Mouse (Mus musculus) ES-E14 (cell line): ENCODE data around the gene Rasgrf2. TPM values are rescaled to one million over a fixed set of nuclear protein-coding genes. Genes with fewer than 3 reads are reported as not detected.

Experiments
- DNase-seq: peaks from one replicate; pipeline ENCODE4 v3.0.0-alpha.2; 2013; ENCODE audit warnings: low read depth, low spot score
- H3K27ac ChIP-seq: 2 replicates; pipeline ENCODE4 v1.5.1; 2012; ENCODE audit warnings: low read depth, mild to moderate bottlenecking, low read length, moderate library complexity, mixed read lengths; ENCODE audit not compliant: poor library complexity, insufficient read depth, severe bottlenecking
- H3K36me3 ChIP-seq: 2 replicates; pipeline ENCODE4 v1.6.1; 2012; ENCODE audit warnings: mild to moderate bottlenecking, low read length, moderate library complexity, mixed read lengths; ENCODE audit not compliant: control insufficient read depth, poor library complexity, insufficient read depth, severe bottlenecking
- H3K4me1 ChIP-seq, 2 experiments: fragments of 150-350 bp in 1 of 2; sonication (generic) in 1 of 2; 2 replicates each; pipeline ENCODE4 v1.6.1; 2012; ENCODE audit warnings: low read length in 2 of 2, mild to moderate bottlenecking in 1 of 2, mixed read lengths in 1 of 2; ENCODE audit not compliant: control insufficient read depth in 2 of 2, insufficient read depth in 2 of 2, poor library complexity in 1 of 2
- H3K4me3 ChIP-seq, 2 experiments: fragments of 150-350 bp in 1 of 2; sonication (generic) in 1 of 2; 2 replicates each; pipeline ENCODE4 v1.5.1; 2012; ENCODE audit warnings: low read length in 2 of 2, low read depth in 1 of 2, mild to moderate bottlenecking in 1 of 2, mixed read lengths in 1 of 2; ENCODE audit not compliant: insufficient read depth in 1 of 2, poor library complexity in 1 of 2, severe bottlenecking in 1 of 2
- H3K9ac ChIP-seq: 2 replicates; pipeline ENCODE4 v1.6.1; 2012; ENCODE audit warnings: low read depth, mild to moderate bottlenecking, low read length, mixed read lengths; ENCODE audit not compliant: poor library complexity, insufficient read depth, severe bottlenecking
- H3K9me3 ChIP-seq: fragments of 150-350 bp; sonication (generic); 2 replicates; pipeline ENCODE4 v1.6.1; 2012; ENCODE audit warnings: low read depth, mild to moderate bottlenecking, low read length; ENCODE audit not compliant: control insufficient read depth, insufficient read depth
- CHD2 ChIP-seq: IDR thresholded peaks from 2 replicates; pipeline ENCODE4 v1.6.1; 2014; ENCODE audit warnings: mild to moderate bottlenecking, low read depth, low read length, inconsistent platforms
- HCFC1 ChIP-seq: IDR thresholded peaks from 2 replicates; pipeline ENCODE4 v1.6.1; 2012; ENCODE audit warnings: low read length, inconsistent platforms, borderline replicate concordance; ENCODE audit not compliant: insufficient read depth
- MAFK ChIP-seq: IDR thresholded peaks from 2 replicates; pipeline ENCODE4 v1.6.1; 2014; ENCODE audit warnings: mild to moderate bottlenecking, low read depth, low read length, inconsistent platforms; ENCODE audit not compliant: insufficient read depth
- ZC3H11A ChIP-seq: IDR thresholded peaks from 2 replicates; pipeline ENCODE4 v1.6.1; 2012; ENCODE audit warnings: low read depth, mild to moderate bottlenecking, inconsistent platforms, low read length, borderline replicate concordance
- ZNF384 ChIP-seq: IDR thresholded peaks from 2 replicates; pipeline ENCODE4 v1.6.1; 2012; ENCODE audit warnings: low read depth, low read length, inconsistent platforms
- in situ Hi-C, 2 experiments: fragments of 600-800 bp; cut with MboI; formaldehyde crosslinking; loops; one replicate each; pipeline ENCODE4 v1.15.1; 2025; ENCODE audit warnings: low sequenced_read_pairs in 2 of 2, inconsistent platforms in 1 of 2; ENCODE audit not compliant: unreplicated experiment in 2 of 2
- total RNA-seq: library from RNA; depleted of rRNA; stranded (reverse); fragments of 300-350 nt; gene quantifications from 2 replicates; pipeline ENCODE4 v1.2.3, GENCODE M21; 2012

Gene Rasgrf2
- total RNA-seq, 1 experiment = 0.40 TPM

DNA sequence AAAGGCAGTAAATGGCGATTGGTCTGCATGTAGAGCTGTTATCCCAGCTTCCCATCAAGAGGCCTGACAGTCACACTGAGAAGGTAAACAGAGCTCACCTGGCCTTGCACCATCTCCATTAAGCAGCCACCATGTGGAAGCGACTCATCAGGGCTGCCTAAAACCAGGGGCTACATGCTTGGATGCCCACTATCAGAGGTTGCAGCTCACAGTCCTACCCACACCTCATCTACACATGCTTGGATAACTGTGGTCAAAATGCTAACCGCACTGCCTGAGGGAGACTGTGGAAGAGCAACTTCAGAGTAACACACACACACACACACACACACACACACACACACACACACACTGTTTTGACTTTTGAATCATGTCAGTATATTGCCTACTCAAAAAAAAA, 101.8 kb downstream of the Rasgrf2 start:
- H3K9me3 ChIP-seq = no peaks in the 10 kb centered on the region
- H3K9ac ChIP-seq = no peak overlapping the region
- H3K4me3 ChIP-seq = no peak overlapping the region
- no peak for TF ChIP-seq ZC3H11A
- no peak for TF ChIP-seq HCFC1
- TF ChIP-seq MAFK = no peak
- TF ChIP-seq CHD2 = no peak
- TF ChIP-seq ZNF384 = no peak
- in situ Hi-C loops = no loop called here
- no peak for DNase-seq
- no peaks in the 10 kb centered on the region for H3K36me3 ChIP-seq
- H3K4me1 ChIP-seq = no peaks in the 10 kb centered on the region
- no peak overlapping the region for H3K27ac ChIP-seq

DNA sequence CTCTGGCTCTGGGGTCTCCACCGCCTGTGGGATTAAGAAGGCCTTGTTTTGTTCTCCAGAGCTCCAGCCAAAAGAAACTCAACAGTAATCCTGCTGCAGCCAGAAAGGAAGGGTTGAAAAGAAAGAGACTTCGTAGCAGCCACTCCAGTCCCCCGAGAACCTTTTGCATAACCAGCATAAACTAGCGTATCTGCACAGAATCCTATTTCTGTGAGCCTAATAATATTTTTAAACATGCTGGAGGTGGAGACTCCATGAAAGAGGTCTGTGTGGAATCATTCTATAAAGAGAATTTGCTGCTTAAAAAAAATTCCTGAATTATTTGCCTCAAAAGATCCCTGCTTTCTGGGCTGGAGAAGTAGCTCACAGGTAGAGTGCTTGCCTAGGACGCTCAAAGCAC, 103.5 kb downstream of the Rasgrf2 start:
- Histone ChIP-seq H3K4me3 (no peak overlapping the region), H3K4me1 (no peaks in the 10 kb centered on the region), H3K9me3 (no peaks in the 10 kb centered on the region), H3K27ac (no peak overlapping the region), H3K9ac (no peak overlapping the region), H3K36me3 (no peaks in the 10 kb centered on the region)
- in situ Hi-C loops = no loop called here
- TF ChIP-seq ZC3H11A (no peak), ZNF384 (no peak), CHD2 (no peak), HCFC1 (no peak), MAFK (no peak)
- DNase-seq = no peak

DNA sequence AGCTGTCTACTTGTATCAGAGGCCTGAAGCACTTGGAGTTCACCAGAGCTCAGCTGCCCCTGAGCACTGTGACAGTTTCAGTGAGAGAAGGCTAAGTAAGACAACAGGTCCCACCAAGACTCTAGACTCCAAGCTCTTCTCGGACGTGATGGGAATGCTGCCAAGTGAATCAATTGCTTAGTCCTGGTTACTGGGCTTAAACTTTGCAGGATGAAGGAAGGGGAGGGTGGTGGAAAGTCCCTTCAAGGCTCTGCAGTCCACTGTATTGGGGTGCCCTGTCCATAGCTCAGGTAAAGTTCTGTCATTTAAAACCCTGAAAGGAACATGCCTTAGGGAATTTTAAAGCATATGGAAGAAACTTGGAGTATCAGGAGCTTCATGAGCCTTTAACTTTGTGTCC, 104.8 kb downstream of the Rasgrf2 start:
- TF ChIP-seq ZC3H11A (no peak), HCFC1 (no peak), ZNF384 (no peak), CHD2 (no peak)
- H3K27ac ChIP-seq = no peak overlapping the region
- in situ Hi-C loops = no loop called here

DNA sequence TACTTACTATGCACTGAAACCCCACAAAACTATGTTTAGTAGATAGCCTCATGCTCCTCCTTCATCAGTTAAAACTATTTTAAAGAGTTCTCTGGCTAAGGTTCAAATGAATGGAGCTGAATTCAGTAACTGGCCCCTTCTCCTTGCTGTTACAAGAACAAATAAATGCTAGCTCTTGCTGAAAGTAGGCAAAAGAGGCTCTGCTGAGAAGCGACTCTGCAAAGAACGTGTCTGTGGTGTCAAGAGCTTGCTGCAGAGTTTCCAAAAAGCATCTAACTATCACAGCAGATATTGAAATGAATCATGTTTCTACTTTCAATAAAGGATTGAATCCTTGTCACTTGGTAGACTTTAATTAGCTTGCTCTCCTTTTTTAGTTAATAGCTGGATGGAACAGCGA, 106.3 kb downstream of the Rasgrf2 start:
- in situ Hi-C loops = no loop called here
- no peaks in the 10 kb centered on the region for H3K4me1 ChIP-seq
- DNase-seq = no peak
- no peaks in the 10 kb centered on the region for H3K9me3 ChIP-seq
- TF ChIP-seq ZNF384 = no peak
- no peak for TF ChIP-seq HCFC1
- no peak for TF ChIP-seq CHD2
- TF ChIP-seq ZC3H11A = no peak
- no peak for TF ChIP-seq MAFK
- H3K36me3 ChIP-seq = no peaks in the 10 kb centered on the region
- H3K4me3 ChIP-seq = no peak overlapping the region
- H3K27ac ChIP-seq = no peak overlapping the region
- H3K9ac ChIP-seq = no peak overlapping the region

More for the DNA sequence above, 104.8 kb downstream of the Rasgrf2 start:
- no peaks in the 10 kb centered on the region for H3K36me3 ChIP-seq
- no peaks in the 10 kb centered on the region for H3K9me3 ChIP-seq
- no peak for DNase-seq
- no peak overlapping the region for H3K9ac ChIP-seq
- H3K4me3 ChIP-seq = no peak overlapping the region
- H3K4me1 ChIP-seq = no peaks in the 10 kb centered on the region

DNA sequence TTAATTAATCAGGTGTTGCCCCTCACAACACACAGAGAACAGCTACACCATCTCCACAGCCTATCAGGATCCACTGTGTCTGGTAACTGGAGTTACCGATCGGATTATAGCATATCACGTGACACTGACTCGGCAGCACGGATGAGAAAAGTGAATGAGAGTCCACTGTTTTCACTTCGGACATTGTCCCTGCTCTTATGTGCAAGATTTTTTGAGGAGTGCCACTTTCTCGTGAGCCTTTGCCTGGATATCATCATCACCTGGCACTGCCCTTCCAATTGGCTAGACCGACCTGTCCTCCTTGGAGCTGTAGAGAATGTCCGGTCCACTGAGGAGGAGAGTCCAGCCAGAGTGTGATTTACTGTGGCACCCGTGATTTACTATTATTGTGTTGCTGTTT, 109.3 kb downstream of the Rasgrf2 start:
- TF ChIP-seq HCFC1 (no peak), CHD2 (no peak), ZNF384 (no peak), ZC3H11A (no peak), MAFK (no peak)
- Histone ChIP-seq H3K9me3 (no peaks in the 10 kb centered on the region), H3K4me1 (no peaks in the 10 kb centered on the region), H3K27ac (no peak overlapping the region), H3K9ac (no peak overlapping the region), H3K36me3 (no peaks in the 10 kb centered on the region), H3K4me3 (no peak overlapping the region)
- in situ Hi-C loops = no loop called here
- DNase-seq = no peak
